Mouse (Mus musculus): ENCODE measurements around the gene Mccc2.
"Not testable (repeated sequence)": the region's sequence is repeated elsewhere in the genome, so short reads cannot be mapped to it uniquely, and the experiment has no call there.

- TF ChIP-seq CTCF (IDR thresholded peaks at IDR 0.05); POLR2A (IDR thresholded peaks at IDR 0.05; ENCODE audit: insufficient read depth, low read depth, low read length): not testable (repeated sequence)
These were observed 42.3 kb upstream of the Mccc2 start for GRCm38 (mm10) chr13:100057738-100058137.
